Mouse (Mus musculus): ENCODE results near the gene Fga.

Fga gene

GRCm38 (mm10) chr3:83025475-83026301 is at the start of gene Fga:
TSS of gene Fga (plus strand) at chr3:83026076.
- DNase-seq (ENCODE audit: low spot score), result no peak

DNA sequence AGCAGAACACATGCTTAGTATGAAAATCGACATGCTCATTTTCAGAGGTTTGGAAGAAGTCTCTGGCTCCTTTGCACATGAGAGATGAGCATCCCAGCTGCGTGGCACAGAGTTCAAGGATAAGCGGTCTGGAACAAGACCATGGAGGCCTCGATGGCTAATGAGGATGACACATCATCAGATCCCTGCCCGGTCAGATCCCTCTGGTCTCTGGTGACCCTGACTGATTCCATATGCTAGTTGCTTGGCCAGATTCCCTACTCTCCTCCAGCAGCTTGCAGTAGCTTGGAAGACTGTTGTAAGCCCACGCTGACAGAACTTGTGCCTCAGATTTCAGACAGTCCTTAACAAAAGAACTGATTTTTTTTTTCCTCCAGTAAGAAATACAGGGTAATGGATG is 45.1 kb upstream of the Fga start:
- DNase-seq (ENCODE audit: low spot score), result no peak

- no peak for DNase-seq (ENCODE audit: low spot score)
Observed at GRCm38 (mm10) chr3:82981861-82982260, 44.0 kb upstream of the Fga start.

DNA sequence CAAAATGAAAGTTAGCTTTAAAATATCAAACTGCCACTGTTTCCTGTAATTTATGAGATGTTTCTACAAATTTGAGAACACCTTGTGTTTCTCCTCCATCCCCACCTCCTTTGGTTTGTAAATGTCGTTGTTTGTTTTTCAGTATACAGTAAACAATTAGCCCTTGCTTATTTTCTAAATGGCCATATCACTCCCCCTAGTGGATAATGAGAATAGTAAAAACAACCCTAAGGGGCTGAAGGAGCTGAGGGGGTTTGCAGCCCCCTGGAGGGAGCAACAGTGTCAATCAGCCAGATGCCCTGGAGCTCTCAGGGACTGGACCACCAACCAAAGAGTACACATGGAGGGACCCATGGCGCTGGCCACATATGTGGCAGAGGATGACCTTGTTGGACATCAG is 41.0 kb upstream of the Fga start:
- no peak for DNase-seq (ENCODE audit: low spot score)

DNA sequence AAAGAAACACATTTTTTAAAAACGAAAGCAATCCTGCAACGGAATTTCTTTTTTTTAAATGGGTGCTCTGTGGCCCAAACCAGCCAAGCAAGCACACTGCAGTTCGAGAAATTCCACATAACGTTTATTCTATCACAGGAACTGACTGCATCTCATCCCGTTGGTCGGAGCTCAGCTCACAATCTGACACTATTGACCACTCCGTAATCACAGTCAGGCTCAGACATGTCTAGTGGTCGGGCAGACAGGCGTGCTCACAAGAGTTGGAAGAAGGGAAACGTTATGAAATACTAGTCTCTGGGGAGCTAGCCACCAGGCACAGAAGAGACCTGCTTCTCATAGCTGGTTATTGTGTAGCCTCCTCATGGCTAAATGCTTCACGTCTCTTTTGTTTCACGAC is 33.9 kb upstream of the Fga start:
- no peak for DNase-seq (ENCODE audit: low spot score)

DNA sequence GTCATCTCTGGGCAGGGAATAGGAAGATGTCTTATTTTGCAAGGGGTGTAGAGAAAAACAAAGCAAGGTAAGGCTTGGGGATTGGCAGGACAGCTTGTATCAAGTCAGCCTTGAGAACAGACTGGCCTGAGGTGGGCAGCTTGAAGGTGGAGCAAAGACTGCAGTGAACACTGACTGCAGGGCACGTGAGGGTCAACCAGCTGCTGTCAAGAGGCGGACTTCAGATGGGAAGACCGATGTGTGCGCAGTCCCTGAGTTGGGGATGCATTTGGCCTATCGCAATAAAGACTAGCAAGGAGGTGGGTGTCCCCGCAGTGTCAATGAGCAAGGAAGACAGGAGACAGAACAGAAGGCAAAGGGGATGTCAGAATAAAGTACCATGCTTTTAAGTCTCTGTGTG is 32.9 kb upstream of the Fga start:
- no peak for DNase-seq (ENCODE audit: low spot score)

GRCm38 (mm10) chr3:82995368-82995767 is 30.5 kb upstream of the Fga start:
- DNase-seq (ENCODE audit: low spot score), result no peak

- DNase-seq (ENCODE audit: low spot score), result no peak
Observed at GRCm38 (mm10) chr3:82996656-82997055, 29.2 kb upstream of the Fga start.

- peak; percentile 37 for DNase-seq (ENCODE audit: low spot score)
Observed at GRCm38 (mm10) chr3:82998772-82999463, 27.0 kb upstream of the Fga start.

- no peak for DNase-seq (ENCODE audit: low spot score)
Observed at GRCm38 (mm10) chr3:82999995-83000394, 25.9 kb upstream of the Fga start.

DNA sequence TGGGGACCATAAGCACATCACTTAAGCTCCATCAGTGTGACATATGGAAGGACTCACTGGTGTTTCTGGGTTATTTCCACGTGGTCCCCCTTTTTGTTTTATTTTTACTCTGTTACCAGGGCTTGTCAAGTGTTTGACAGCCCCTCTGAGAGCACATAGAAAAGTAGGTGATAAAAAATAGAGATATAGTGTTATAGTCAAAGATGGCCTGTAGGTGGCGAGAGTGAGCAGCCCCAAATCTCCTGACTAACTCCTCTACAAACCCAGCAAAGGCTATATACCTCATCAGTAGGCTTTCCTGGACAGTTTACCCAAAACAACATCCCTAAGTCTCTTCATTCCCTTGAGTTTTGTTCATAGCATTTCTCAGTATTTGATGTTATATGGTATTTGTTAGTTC is 23.7 kb upstream of the Fga start:
- peak; percentile 18 for DNase-seq (ENCODE audit: low spot score)

DNA sequence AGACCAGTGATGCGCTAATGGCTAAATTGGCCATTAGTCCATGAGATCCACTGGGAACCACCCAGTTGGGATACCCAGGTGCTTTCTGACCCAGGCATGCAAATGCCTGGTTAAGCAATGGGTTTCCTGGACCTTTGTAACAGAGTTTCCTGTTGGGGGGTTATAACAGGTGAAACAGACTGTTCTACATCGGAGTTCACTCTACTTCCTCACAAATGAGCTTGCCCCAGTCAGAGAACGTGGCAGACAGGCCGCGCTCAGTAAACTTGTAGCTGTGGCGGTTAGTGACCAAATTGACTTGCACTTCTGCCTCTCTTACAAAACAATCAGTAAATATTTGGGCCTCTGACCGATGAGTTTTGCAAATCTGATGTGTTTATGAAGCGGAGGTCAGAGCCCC is 22.8 kb upstream of the Fga start:
- no peak for DNase-seq (ENCODE audit: low spot score)

DNA sequence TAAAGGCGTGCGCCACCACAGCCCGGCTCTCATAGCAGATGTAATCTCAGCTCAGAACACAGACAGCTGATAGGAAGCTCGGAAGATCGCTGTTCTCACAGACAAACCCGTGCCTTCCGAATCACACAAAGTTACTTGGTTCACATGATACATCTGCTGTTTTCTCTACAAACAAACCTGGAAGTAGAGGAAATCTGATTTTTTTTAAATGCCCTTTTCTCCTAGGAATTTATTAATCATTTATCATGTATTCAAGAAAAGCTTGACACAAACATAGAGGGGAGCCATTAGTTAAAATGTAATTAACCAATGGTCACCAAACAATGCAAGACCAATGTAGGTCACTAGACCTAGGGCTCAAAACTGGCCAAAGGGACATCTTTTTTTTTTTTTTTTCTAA is 21.1 kb upstream of the Fga start:
- DNase-seq (ENCODE audit: low spot score), result no peak

DNA sequence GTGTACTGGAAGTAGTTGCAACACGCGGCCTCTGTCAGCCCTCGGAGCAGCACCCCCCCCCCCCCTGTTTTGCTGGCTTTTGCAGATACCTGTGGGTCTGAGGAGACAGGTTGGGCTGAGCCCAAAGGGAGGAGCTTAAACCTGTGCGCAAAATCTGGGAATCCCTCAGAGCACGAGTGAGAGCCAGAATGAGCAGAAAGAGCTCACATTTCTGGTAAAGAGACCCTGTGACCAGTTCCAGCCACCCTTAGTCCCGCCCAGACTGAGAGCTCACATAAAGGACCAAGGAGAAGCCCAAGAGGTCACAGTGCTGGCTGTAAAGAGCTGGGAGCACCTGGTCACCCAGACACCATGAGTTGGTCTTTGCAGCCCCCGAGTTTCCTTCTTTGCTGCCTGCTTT is 18.3 kb upstream of the Fga start, which contains the start of gene Fgg:
TSS of gene Fgg (plus strand) at position 168 of the 400 bp plus-strand sequence.
- no peak for DNase-seq (ENCODE audit: low spot score)

DNA sequence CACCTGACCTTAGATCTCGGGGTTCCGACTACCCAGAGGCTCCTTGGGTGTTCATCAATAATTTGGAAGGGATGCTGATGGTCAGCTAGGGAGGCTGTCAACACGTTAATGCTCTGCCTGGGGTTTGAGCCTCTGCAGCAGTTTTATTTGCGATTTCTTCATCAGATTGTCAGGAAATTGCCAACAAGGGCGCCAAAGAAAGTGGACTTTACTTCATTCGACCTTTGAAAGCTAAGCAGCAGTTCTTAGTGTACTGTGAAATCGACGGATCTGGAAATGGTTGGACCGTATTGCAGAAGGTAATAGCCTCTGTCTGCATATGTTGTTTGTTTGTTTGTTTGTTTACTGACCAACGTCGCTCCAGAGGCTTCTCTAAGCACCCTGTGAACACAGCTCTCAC is 15.6 kb upstream of the Fga start:
- DNase-seq (ENCODE audit: low spot score), result no peak

DNA sequence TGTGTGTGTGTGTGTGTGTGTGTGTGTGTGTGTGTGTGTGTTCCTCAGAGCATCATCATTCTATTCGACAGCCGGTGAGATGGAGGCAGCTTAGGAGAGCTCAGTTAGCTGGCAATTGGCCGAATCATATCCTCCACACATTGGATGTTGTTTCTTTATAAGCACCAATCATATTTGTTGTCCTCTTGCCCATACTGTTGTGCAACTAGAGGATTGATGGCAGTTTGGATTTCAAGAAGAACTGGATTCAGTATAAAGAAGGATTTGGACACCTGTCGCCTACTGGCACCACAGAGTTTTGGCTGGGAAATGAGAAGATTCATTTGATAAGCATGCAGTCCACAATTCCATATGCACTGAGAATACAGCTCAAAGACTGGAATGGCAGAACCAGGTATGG is 14.7 kb upstream of the Fga start:
- no peak for DNase-seq (ENCODE audit: low spot score)

DNA sequence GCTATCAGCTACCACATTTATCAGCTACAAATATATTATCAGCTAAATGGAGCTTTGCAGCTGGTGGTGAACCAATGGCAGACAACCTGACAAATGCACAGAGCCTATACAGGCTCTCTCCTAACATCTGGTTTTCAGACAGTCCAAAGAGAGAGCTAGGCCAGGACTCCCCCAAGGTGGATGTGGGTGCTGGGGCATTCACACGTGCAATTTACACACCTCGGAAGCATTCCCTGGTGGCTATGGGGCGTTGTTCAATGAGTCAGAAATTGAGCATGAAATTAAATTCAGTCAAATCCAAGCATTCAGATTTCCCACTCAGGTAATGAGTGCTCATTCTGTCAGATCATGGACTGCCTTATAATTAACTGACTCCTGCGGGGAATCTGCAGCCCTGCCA is 14.3 kb upstream of the Fga start:
- DNase-seq (ENCODE audit: low spot score), result no peak

- no peak for DNase-seq (ENCODE audit: low spot score)
Observed at GRCm38 (mm10) chr3:83012636-83013035, 13.2 kb upstream of the Fga start.

- no peak for DNase-seq (ENCODE audit: low spot score)
Observed at GRCm38 (mm10) chr3:83013951-83014350, 11.9 kb upstream of the Fga start.

- DNase-seq (ENCODE audit: low spot score), result no peak
Observed at GRCm38 (mm10) chr3:83016236-83016635, 9.6 kb upstream of the Fga start.

- no peak for DNase-seq (ENCODE audit: low spot score)
Observed at GRCm38 (mm10) chr3:83020387-83020786, 5.5 kb upstream of the Fga start.

DNA sequence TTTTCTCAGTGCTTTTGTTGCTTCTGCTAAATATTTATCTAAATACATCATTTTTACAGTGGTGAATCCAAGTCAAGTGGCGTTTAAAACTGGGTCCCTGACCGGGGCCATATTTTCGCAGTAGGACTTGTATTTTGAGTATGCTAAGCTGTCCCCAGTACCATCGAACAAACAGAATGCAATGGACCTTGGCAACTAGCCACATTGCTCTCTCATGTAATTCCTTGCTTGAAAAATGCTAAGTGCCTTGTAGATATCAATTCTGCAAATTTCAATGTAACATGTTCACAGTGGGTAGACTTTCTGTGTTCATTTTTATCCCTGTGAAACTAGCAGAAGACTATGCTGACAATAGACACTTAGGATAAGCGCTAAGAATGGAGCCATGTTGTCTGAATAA is 4.7 kb upstream of the Fga start:
- DNase-seq (ENCODE audit: low spot score), result no peak

- no peak for DNase-seq (ENCODE audit: low spot score)
Observed at GRCm38 (mm10) chr3:83025036-83025435, 840 bp upstream of the Fga start.
